Mouse (Mus musculus) liver, embryonic 16.5 days (tissue): Measurements from ENCODE around the gene Nus1. TPM values are rescaled to one million over a fixed set of nuclear protein-coding genes. Genes with fewer than 3 reads are reported as not detected.

Source experiments
- polyA plus RNA-seq: library from polyadenylated mRNA; unstranded; fragments of >200 nt; fragmentation: Nextera tagmentation; extraction: Ambion mirVana; gene quantifications from 2 replicates; pipeline ENCODE4 v1.2.1, GENCODE M21; 2015

The Nus1 gene
- polyA plus RNA-seq, 1 experiment from 2014 or later, result 4.3 TPM

Other genes starting within 250 kb of the Nus1 start
- gene Ros1, start 222.3 kb upstream of the Nus1 start, polyA plus RNA-seq, result 0.04 TPM in 2 replicates
- gene Dcbld1, start 183.9 kb upstream of the Nus1 start, polyA plus RNA-seq, result 4.2 and 4.4 TPM in 2 replicates
- not detected in 2 replicates for gene Gm26741, start 58.8 kb upstream of the Nus1 start, polyA plus RNA-seq
- 4.7 and 5.0 TPM in 2 replicates for gene Gopc, start 35.4 kb upstream of the Nus1 start, polyA plus RNA-seq
- 0.14 TPM in 1 of 2 replicates, not detected in the other for gene Nepn, start 28.6 kb upstream of the Nus1 start, polyA plus RNA-seq